8 mouse cellular contexts compared by ENCODE assay signal in genomic region chrX:129884465-129884864, GRCm38 (mm10).
DNase-seq lines count a peak whose midpoint lies in the region; ATAC-seq lines count a peak whose summit lies in the region.

No protein-coding gene starts in this region.

- H3K27ac ChIP-seq in midbrain, embryonic 14.5 days (replicated peaks; ENCODE audit: low read depth, low read length): no peak overlapping the region
- no peak overlapping the region for H3K27ac ChIP-seq in midbrain, embryonic 13.5 days
- no peak overlapping the region for H3K27ac ChIP-seq in embryonic facial prominence, embryonic 14.5 days (replicated peaks; ENCODE audit: low read depth, low read length)

- no peak for ATAC-seq in midbrain, embryonic 14.5 days (ENCODE audit: low FRiP score, low TSS enrichment)
- no peak for ATAC-seq in midbrain, embryonic 13.5 days
- no peak for ATAC-seq in embryonic facial prominence, embryonic 14.5 days (ENCODE audit: low read depth)

- no peak overlapping the region for H3K9ac ChIP-seq in midbrain, embryonic 14.5 days (replicated peaks; ENCODE audit: low read length)
- no peak overlapping the region for H3K9ac ChIP-seq in midbrain, embryonic 13.5 days (replicated peaks)
- H3K9ac ChIP-seq in embryonic facial prominence, embryonic 14.5 days (ENCODE audit: low read depth, low read length): no peak overlapping the region

- WGBS in midbrain, embryonic 14.5 days: 18% methylated on average over 3 of the region's 3 CpGs
- 20% methylated on average over 3 of the region's 3 CpGs for WGBS in midbrain, embryonic 13.5 days
- 20% methylated on average over 3 of the region's 3 CpGs for WGBS in embryonic facial prominence, embryonic 14.5 days

- intact Hi-C loops in gastrocnemius, postnatal 14 days (cut with DNase I; ENCODE audit: low total_unique reads): no loop called here

- peak; percentile 29 for DNase-seq in gastrocnemius, adult 18-20 months (ENCODE audit: low spot score)
- DNase-seq in gastrocnemius, postnatal 14 days: no peak
- peak; percentile 28 for DNase-seq in midbrain, embryonic 14.5 days
- DNase-seq in adrenal gland, adult 18-20 months (ENCODE audit: low spot score in 2 of 2): peak; percentile 17
- peak; percentile 7 for DNase-seq in embryonic facial prominence, embryonic 14.5 days (ENCODE audit: low spot score)
- peak; percentile 61 for DNase-seq in lung, postnatal 14 days
- DNase-seq in frontal cortex, postnatal 36 days (ENCODE audit: low spot score in 2 of 2): no peak

- no peaks in the 10 kb centered on the region for H3K27me3 ChIP-seq in midbrain, embryonic 14.5 days (ENCODE audit: control insufficient read depth, insufficient read depth, low read length)
- H3K27me3 ChIP-seq in midbrain, embryonic 13.5 days: no peaks in the 10 kb centered on the region
- H3K27me3 ChIP-seq in embryonic facial prominence, embryonic 14.5 days (replicated peaks; ENCODE audit: control insufficient read depth, insufficient read depth, low read length): no peaks in the 10 kb centered on the region

- no peak overlapping the region for H3K4me3 ChIP-seq in midbrain, embryonic 14.5 days (replicated peaks; ENCODE audit: low read depth, low read length)
- H3K4me3 ChIP-seq in midbrain, embryonic 13.5 days (replicated peaks): no peak overlapping the region
- H3K4me3 ChIP-seq in embryonic facial prominence, embryonic 14.5 days (ENCODE audit: low read depth, low read length): no peak overlapping the region

- no peaks in the 10 kb centered on the region for H3K4me1 ChIP-seq in midbrain, embryonic 14.5 days (ENCODE audit: control insufficient read depth, insufficient read depth, low read length)
- no peaks in the 10 kb centered on the region for H3K4me1 ChIP-seq in midbrain, embryonic 13.5 days (replicated peaks)
- no peaks in the 10 kb centered on the region for H3K4me1 ChIP-seq in embryonic facial prominence, embryonic 14.5 days (ENCODE audit: control insufficient read depth, insufficient read depth, low read length)

- no peaks in the 10 kb centered on the region for H3K9me3 ChIP-seq in midbrain, embryonic 14.5 days (ENCODE audit: control insufficient read depth, low read length)
- no peaks in the 10 kb centered on the region for H3K9me3 ChIP-seq in midbrain, embryonic 13.5 days
- no peaks in the 10 kb centered on the region for H3K9me3 ChIP-seq in embryonic facial prominence, embryonic 14.5 days (ENCODE audit: control insufficient read depth, low read length)

- no peaks in the 10 kb centered on the region for H3K36me3 ChIP-seq in midbrain, embryonic 14.5 days (ENCODE audit: control insufficient read depth, insufficient read depth, low read length)
- H3K36me3 ChIP-seq in midbrain, embryonic 13.5 days: no peaks in the 10 kb centered on the region
- H3K36me3 ChIP-seq in embryonic facial prominence, embryonic 14.5 days (ENCODE audit: control insufficient read depth, insufficient read depth, low read length): no peaks in the 10 kb centered on the region

- no peak overlapping the region for H3K4me2 ChIP-seq in midbrain, embryonic 14.5 days (ENCODE audit: low read length)
- no peak overlapping the region for H3K4me2 ChIP-seq in midbrain, embryonic 13.5 days (replicated peaks)
- no peak overlapping the region for H3K4me2 ChIP-seq in embryonic facial prominence, embryonic 14.5 days (ENCODE audit: low read depth, low read length)

Comparison
In these comparisons a context has a peak if more than half of its experiments do, and no peak if none do; other contexts are left out.
1. DNase-seq: peak in gastrocnemius, adult 18-20 months (single experiment), midbrain, embryonic 14.5 days (single experiment), adrenal gland, adult 18-20 months (2 of 2), embryonic facial prominence, embryonic 14.5 days (single experiment) and lung, postnatal 14 days (single experiment); none in gastrocnemius, postnatal 14 days (single experiment) and frontal cortex, postnatal 36 days (0 of 2).